Mouse (Mus musculus): ENCODE data around the gene Fbxo31.

DNA sequence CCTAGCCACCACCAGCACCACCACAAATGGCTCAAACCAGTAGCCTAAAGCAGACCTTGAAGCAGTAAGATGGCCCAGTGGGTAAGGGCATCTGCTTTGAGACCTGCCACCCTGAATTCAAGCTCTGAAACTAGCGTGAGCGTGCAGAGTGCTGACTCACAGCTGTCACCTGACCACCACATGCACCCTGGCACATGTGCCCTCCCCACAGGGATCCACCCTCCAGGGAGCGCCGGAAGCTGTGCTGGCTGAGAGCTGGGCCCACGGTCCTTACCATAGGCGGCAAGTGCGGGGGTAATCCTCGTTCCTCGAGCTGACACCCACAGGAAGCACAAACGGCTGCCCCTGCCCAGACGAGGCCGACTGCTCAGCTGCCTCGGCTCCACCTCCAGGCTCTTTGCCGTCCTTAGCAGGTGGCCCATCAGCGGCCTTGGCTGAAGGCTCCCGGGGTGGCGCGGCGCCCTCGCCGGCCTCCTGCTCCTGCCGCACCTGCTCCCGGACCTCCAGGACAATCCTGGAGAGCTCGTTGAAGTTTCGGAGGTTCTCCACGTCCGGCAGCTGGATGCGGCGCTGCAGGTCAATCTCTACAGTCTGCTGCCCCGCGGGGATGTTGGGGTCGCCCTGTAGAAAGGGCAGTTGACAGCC lies 24.7 kb downstream of the Fbxo31 start:
- TF ChIP-seq MAFK (IDR thresholded peaks at IDR 0.05; ENCODE audit: borderline replicate concordance, low read depth, low read length) (no peak), POLR2A (IDR thresholded peaks at IDR 0.05; ENCODE audit: control insufficient read depth in 1 of 2, insufficient read depth in 1 of 2, low read depth in 1 of 2, low read length in 2 of 2, poor library complexity in 1 of 2) (no peak), ELF1 (IDR thresholded peaks at IDR 0.05; ENCODE audit: low read depth, low read length) (no peak), MEF2A (IDR thresholded peaks at IDR 0.05; ENCODE audit: extremely low read depth, insufficient replicate concordance, low read depth, low read length, poor library complexity, severe bottlenecking) (no peak), CTCF (IDR thresholded peaks at IDR 0.05 in 2 of 3, conservative IDR thresholded peaks at IDR 0.05 in 1 of 3; ENCODE audit: control insufficient read depth in 1 of 3, insufficient read depth in 1 of 3, low read depth in 2 of 3, low read length in 3 of 3, poor library complexity in 1 of 3, severe bottlenecking in 1 of 3) (no peak), GATA1 (IDR thresholded peaks at IDR 0.05; ENCODE audit: low read depth, low read length) (no peak), RCOR1 (IDR thresholded peaks at IDR 0.05; ENCODE audit: low read depth, low read length) (no peak), EP300 (IDR thresholded peaks at IDR 0.05; ENCODE audit: low read depth in 1 of 2, low read length in 2 of 2) (no peak)

Measured in MEL (cell line).